Mouse (Mus musculus): Measurements from ENCODE around the gene Glis3. TPM values are rescaled to one million over a fixed set of nuclear protein-coding genes. Genes with fewer than 3 reads are reported as not detected.

The Glis3 gene
- total RNA-seq, 2 experiments from 2014 or later, result 4.6 to 5.0 TPM

GRCm38 (mm10) chr19:28558661-28559060 is 121.2 kb downstream of the Glis3 start:
- no peak for DNase-seq (ENCODE audit: low spot score in 2 of 2)
- intact Hi-C loops (cut with DNase I), result no loop called here

DNA sequence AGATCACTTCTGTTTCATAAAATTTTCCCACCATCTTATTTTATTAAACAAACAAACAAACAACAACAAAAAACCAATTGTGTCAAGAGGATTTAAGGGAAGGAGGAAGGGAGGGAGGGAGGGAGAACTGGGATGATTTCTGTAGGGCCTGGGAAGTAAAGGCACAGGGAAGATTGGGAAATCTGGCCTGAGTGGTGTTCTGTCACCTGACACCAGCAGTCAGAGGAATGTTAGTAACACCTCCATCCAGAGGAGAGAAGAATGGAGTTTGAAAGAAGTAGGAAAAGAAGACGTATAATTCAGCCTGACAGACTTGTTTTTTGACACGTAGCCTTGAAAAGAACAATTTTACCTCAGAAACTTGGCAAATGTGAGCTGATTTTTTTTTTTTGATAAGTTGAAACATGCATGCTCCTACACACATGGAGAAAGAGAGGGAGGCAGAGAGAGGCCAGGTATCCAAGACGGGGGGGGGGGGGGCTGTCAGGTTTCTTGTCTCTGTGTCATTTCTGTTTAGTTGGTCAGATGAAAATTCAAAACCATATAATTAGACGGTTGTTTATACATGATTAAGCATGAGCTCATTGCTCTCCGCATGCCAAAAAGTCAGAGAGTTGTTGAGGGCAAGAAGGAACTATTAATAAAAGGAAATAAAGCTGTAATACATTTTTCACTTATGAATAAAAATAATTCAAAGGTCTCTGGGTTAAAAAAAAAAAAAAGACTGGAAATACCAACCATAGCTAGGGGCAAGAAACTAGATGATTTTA is 122.1 kb downstream of the Glis3 start:
- intact Hi-C loops (cut with DNase I), result no loop called here
- no peak for DNase-seq (ENCODE audit: low spot score in 2 of 2)

DNA sequence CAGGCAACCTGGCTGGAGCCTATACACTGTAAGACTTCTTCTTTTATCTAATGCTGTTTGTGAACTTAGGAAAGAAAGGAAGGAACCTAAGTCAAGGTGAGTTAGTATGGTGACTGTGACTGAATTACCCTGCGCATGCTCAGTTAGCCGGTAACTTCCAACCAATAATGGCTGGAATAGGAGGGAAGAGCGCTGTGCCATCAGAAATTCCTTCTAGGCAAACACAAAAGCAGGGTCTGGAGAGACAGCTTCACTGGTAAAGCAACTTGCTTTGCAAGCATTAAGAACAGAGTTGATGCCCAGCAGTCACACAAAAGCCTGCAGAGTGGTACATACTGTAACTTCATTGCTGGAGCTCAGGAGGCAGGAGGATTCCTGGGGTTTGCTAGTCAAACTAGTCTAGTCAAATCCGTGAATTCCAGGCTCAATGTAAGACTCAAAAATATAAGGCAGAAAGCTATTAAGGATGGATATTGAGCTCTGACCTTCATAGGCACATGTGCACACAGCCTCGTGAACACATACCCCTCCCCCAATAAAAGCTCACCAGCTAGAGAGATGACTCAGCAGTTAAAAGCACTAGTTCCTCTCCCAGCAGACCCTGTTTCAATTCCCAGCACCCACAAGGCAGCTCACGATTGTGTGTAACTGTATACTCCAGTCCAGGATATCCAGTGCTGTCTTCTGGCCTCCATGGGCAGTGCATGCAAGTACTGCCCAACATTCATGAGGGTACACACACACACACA is 124.5 kb downstream of the Glis3 start:
- no peak for DNase-seq (ENCODE audit: low spot score in 2 of 2)
- intact Hi-C loops (cut with DNase I), result no loop called here

DNA sequence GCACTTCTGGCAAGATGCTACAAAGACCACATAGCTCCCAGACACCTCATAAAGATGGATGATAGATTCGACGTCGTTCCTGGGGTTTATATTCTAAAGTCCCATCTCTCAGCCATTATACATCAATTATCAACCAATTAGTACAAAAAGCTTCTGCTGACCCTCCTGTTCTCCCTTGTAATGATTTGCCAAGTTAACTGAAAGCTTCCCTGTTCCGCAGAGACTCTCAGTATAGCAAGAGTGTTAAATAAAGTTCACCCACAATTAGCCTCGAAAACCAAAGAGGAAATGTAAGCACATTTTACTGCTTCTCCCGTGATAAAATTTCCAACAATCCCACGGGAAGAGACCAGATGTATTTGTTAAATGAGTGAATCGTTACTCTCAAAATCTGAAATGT is 129.3 kb downstream of the Glis3 start:
- DNase-seq (ENCODE audit: low spot score in 2 of 2), result no peak
- intact Hi-C loops (cut with DNase I), result no loop called here

DNA sequence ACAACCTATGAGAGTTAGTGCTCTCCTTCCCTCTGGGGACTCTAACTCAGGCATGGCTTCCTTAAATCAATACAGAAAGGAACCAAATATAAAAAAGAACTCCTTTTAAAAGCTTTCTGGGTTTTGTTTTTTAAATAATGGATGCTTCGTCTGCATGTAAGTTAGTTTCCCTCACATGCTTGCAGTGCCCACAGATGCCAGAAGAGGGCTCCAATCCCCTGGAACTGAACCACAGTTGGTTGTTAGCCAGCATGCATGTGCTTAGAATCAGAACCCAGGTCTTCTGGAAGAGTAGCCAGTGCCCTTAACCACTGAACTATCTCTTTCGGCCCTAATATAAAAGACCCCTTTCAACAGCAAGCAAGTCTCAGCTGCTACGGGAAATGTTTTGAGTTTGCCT is 132.9 kb downstream of the Glis3 start:
- intact Hi-C loops (cut with DNase I), result no loop called here
- DNase-seq (ENCODE audit: low spot score in 2 of 2), result no peak

- DNase-seq (ENCODE audit: low spot score in 2 of 2), result no peak
- intact Hi-C loops (cut with DNase I), result no loop called here
These were observed 134.4 kb downstream of the Glis3 start for GRCm38 (mm10) chr19:28545493-28545892.

DNA sequence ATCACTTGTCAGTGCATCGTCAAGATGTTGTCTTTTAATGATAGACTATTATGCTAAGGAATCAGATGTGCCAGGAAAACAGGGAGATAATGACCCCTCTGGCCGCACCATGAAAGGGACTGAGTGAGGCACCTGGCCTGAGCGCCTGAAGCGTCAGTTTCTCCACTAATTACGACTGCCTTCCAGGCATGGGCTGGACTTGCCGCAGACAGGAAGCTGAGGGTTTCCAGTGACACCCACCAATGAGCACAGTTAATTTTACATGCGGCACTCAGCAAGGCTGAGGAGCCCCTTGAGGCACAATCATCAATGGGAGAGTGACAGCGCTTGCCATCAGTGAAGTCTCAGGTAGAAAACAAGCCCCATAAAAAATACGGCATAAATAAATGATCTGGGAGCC is 141.1 kb downstream of the Glis3 start:
- intact Hi-C loops (cut with DNase I), result no loop called here
- no peak for DNase-seq (ENCODE audit: low spot score in 2 of 2)

DNA sequence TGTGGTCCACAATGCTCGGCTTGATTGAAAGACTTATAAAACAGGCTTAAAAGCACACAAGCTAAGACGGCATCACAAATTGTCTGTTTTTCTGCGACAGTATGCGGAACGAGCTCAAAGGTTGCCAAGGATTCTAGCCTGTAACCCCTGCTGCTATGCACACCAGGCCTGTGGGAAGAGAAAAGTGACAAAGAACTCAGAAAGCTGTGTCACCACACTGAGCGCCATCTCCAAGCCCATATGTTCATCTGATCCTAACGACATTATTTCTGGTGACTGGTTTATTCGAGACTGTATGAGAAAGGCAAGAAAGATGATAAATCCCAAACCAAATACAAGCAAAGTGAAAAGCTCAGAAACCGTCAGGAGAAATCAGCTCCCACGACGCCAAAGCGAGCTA is 144.9 kb downstream of the Glis3 start:
- DNase-seq (ENCODE audit: low spot score in 2 of 2), result no peak
- intact Hi-C loops (cut with DNase I), result no loop called here

DNA sequence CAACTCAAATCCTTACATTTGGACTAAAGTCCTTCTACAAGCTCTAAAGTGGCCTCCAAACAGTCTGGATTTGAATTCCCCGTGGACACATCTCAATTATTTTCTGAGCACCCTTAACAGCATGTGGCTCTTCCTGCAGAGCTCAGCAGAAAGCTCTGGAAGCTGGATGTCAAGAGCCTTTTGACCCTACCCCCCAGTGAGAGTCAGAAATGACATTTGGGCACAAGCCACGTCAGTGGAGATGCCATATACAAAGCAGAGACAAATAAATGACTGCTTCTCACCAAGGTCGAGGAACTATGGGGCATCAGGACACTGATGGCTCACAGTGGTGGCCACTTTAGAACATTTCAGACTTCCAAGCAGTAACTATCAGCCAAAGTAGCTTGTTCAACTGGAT is 146.3 kb downstream of the Glis3 start:
- no peak for DNase-seq (ENCODE audit: low spot score in 2 of 2)
- intact Hi-C loops (cut with DNase I), result no loop called here

- DNase-seq (ENCODE audit: low spot score in 2 of 2), result no peak
- intact Hi-C loops (cut with DNase I), result no loop called here
These were observed 148.1 kb downstream of the Glis3 start for GRCm38 (mm10) chr19:28531750-28532149.

DNA sequence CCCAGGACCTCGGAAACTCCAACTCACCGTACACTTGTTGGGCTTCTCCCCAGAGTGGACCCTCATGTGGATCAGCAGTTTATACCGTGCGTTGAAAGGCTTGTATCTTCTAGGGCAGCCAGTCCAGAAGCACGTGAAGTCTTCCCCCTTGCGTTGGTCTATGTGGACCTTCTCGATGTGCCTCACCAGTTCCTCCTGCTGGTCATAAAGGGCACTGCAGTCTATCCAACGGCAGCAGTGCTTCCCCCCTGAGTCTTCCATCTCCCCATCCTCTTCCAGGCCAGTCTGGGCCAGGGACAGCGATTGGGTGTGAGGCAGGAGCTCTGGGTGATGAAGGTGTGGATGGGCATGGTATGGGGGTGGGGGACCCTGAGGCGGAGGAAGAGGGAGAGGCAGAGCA is 149.0 kb downstream of the Glis3 start:
- intact Hi-C loops (cut with DNase I), result no loop called here

GRCm38 (mm10) chr19:28529006-28529405 is 150.9 kb downstream of the Glis3 start:
- intact Hi-C loops (cut with DNase I), result no loop called here
- no peak for DNase-seq (ENCODE audit: low spot score in 2 of 2)

More for the DNA sequence above, 149.0 kb downstream of the Glis3 start:
- peak; percentile 15 to 28 for DNase-seq (ENCODE audit: low spot score in 2 of 2)

DNA sequence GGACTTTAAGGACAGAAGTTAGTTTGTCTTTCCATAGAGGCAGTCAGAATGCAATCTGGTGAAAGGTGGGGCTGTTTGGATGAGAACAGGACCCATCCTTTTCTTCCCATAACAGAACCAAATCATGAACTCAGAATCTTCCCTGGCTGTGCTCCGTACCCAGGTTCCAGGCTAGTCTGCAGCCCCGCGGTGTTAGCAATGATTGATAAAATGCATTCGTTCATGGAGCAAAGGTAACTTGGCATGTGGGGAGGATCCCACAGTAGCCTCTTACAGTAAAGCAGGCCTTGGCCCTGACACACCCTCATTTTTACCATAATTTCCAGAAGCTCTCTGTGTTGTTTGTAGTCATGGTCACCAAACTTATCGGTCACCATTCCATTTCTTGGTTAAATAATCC is 152.4 kb downstream of the Glis3 start:
- no peak for DNase-seq (ENCODE audit: low spot score in 2 of 2)
- intact Hi-C loops (cut with DNase I), result no loop called here

GRCm38 (mm10) chr19:28525331-28525730 is 154.5 kb downstream of the Glis3 start:
- DNase-seq (ENCODE audit: low spot score in 2 of 2), result no peak
- intact Hi-C loops (cut with DNase I), result no loop called here

DNA sequence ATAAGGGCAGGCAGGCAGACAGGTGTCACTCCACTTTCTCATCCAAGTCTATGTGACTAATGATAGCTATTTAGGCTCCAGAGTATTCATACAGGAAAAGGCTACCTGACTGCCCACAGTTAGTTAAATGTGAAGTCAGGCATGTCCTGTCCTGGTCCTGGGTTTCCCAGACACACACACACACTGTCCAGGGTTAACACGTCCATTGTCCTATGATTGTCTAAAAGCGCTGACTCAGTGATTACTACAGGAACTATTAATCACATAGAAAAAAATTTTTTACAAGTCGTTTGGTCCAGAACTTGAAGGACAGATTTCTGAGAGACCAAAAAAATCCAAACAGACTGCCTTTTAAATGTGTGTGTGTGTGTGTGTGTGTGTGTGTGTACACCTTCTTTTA is 157.6 kb downstream of the Glis3 start:
- no peak for DNase-seq (ENCODE audit: low spot score in 2 of 2)
- intact Hi-C loops (cut with DNase I), result no loop called here

GRCm38 (mm10) chr19:28520761-28521181 is 159.1 kb downstream of the Glis3 start:
- no peak for DNase-seq (ENCODE audit: low spot score in 2 of 2)
- intact Hi-C loops (cut with DNase I), result no loop called here

DNA sequence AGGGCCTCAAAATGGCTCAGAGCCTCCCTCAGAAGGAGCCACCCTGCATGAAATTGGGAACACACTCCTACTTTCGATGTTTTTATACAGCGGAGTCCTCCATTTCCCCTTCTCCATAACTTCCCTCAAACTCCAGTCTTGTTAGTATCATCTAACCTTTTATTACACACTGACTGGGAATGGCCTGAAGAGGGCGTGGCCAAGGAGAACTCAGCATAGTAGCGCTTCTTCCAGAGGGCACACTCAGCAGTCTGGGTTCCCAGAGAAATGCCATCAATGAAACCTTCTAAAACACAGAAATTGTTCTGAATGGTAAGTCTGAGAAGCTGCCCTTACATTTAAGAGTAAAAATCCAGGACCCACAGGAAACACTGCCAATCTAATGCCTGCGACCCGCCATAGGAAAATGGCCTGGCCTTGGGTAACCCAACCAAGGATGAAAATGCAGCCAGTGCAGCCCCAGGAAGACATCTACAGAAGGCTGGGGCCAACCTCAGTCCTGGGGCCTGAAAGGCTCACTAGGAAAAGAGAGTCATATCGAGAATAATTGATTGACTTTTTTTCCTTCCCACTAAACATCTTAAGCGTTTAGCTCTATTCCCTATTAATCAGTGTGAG is 159.6 kb downstream of the Glis3 start:
- intact Hi-C loops (cut with DNase I), result no loop called here
- no peak for DNase-seq (ENCODE audit: low spot score in 2 of 2)

GRCm38 (mm10) chr19:28519296-28519695 is 160.6 kb downstream of the Glis3 start:
- no peak for DNase-seq (ENCODE audit: low spot score in 2 of 2)
- intact Hi-C loops (cut with DNase I), result no loop called here

GRCm38 (mm10) chr19:28518846-28519245 is 161.0 kb downstream of the Glis3 start:
- DNase-seq (ENCODE audit: low spot score in 2 of 2), result no peak
- intact Hi-C loops (cut with DNase I), result no loop called here

DNA sequence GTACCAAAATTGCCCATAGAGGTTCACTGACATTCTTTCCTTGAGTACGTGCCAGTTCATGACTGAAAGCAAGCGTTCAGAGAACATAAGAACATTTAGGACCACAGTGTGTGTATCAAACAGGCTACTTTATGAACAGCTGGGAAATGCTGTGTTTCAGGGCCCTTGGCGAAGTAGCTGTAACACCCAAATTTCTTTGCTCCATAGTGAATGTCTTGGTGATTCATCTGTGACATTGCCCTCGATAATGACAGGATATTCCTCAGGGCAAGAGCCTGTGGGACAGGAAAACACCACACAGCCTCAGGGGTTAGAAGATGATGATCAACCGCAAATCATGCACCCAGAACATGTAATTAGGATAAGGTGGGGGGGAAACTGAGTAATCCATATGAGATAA is 161.6 kb downstream of the Glis3 start:
- intact Hi-C loops (cut with DNase I), result no loop called here
- no peak for DNase-seq (ENCODE audit: low spot score in 2 of 2)

Measured in left cerebral cortex, postnatal 14 days (tissue).